Mouse (Mus musculus) stomach, postnatal 0 days (tissue): ENCODE data around the gene C1ql4. TPM values are rescaled to one million over a fixed set of nuclear protein-coding genes. Genes with fewer than 3 reads are reported as not detected.

ENCODE experiments used
- ATAC-seq: fragments of 200-750 bp; cut with Nextera tagmentation; 2 replicates; pipeline ENCODE4 v1.8.0; 2017; ENCODE audit not compliant: low FRiP score, low TSS enrichment
- DNase-seq: peaks from one replicate; pipeline ENCODE4 v3.0.0-alpha.2; 2016; ENCODE audit warnings: low spot score
- H3K27ac ChIP-seq: fragments of 300-500 bp; sonication (generic); replicated peaks from 2 replicates; pipeline ENCODE4 v1.5.1; 2014; ENCODE audit warnings: mild to moderate bottlenecking, control low read depth
- H3K27me3 ChIP-seq: fragments of 300-500 bp; sonication (generic); 2 replicates; pipeline ENCODE4 v1.6.1; 2014; ENCODE audit warnings: low read length; ENCODE audit not compliant: control insufficient read depth, insufficient read depth
- H3K36me3 ChIP-seq: fragments of 300-500 bp; sonication (generic); 2 replicates; pipeline ENCODE4 v1.6.1; 2014; ENCODE audit warnings: low read length, mixed read lengths; ENCODE audit not compliant: control insufficient read depth, insufficient read depth
- H3K4me1 ChIP-seq: fragments of 300-500 bp; sonication (generic); replicated peaks from 2 replicates; pipeline ENCODE4 v1.6.1; 2014; ENCODE audit warnings: antibody characterized with exemption; ENCODE audit not compliant: control insufficient read depth, insufficient read depth
- H3K4me2 ChIP-seq: fragments of 300-500 bp; sonication (generic); replicated peaks from 2 replicates; pipeline ENCODE4 v1.6.1; 2014; ENCODE audit warnings: low read depth, mild to moderate bottlenecking, control low read depth, moderate library complexity
- H3K4me3 ChIP-seq: fragments of 300-500 bp; sonication (generic); 2 replicates; pipeline ENCODE4 v1.5.1; 2014; ENCODE audit warnings: low read depth, low read length, control low read depth
- H3K9ac ChIP-seq: fragments of 300-500 bp; sonication (generic); 2 replicates; pipeline ENCODE4 v1.6.1; 2014; ENCODE audit warnings: mild to moderate bottlenecking, low read length, control low read depth, mixed read lengths
- H3K9me3 ChIP-seq: fragments of 300-500 bp; sonication (generic); 2 replicates; pipeline ENCODE4 v1.6.1; 2016; ENCODE audit warnings: low read length; ENCODE audit not compliant: control insufficient read depth
- CTCF ChIP-seq: IDR thresholded peaks from 2 replicates; pipeline ENCODE4 v1.5.1; 2016; ENCODE audit warnings: antibody characterized with exemption, low read depth, mild to moderate bottlenecking, moderate library complexity
- EP300 ChIP-seq: optimal IDR thresholded peaks from 2 replicates; pipeline ENCODE3; 2016; ENCODE audit warnings: antibody characterized with exemption
- WGBS: fragments of 180-500 bp; shearing (Covaris S2); extraction: QIAGEN DNeasy Blood & Tissue Kit; methylation state at CpG from one replicate; pipeline ENCODE4 v1.1.7; 2014; 5-methylcytosine and 5-hydroxymethylcytosine counted together
- polyA plus RNA-seq: library from polyadenylated mRNA; unstranded; fragments of >200 nt; fragmentation: Nextera tagmentation; extraction: Ambion mirVana; gene quantifications from 2 replicates; pipeline ENCODE4 v1.2.1, GENCODE M21; 2015

Gene C1ql4
- not detected in 2 replicates for polyA plus RNA-seq

GRCm38 (mm10) chr15:99087253-99088075 lies at the start of gene C1ql4:
C1ql4 (minus strand) TSS chr15:99087817.
- no peaks in the 10 kb centered on the region for H3K9me3 ChIP-seq
- 11% methylated on average over 60 of the region's 60 CpGs for WGBS
- ATAC-seq: no peak

DNA sequence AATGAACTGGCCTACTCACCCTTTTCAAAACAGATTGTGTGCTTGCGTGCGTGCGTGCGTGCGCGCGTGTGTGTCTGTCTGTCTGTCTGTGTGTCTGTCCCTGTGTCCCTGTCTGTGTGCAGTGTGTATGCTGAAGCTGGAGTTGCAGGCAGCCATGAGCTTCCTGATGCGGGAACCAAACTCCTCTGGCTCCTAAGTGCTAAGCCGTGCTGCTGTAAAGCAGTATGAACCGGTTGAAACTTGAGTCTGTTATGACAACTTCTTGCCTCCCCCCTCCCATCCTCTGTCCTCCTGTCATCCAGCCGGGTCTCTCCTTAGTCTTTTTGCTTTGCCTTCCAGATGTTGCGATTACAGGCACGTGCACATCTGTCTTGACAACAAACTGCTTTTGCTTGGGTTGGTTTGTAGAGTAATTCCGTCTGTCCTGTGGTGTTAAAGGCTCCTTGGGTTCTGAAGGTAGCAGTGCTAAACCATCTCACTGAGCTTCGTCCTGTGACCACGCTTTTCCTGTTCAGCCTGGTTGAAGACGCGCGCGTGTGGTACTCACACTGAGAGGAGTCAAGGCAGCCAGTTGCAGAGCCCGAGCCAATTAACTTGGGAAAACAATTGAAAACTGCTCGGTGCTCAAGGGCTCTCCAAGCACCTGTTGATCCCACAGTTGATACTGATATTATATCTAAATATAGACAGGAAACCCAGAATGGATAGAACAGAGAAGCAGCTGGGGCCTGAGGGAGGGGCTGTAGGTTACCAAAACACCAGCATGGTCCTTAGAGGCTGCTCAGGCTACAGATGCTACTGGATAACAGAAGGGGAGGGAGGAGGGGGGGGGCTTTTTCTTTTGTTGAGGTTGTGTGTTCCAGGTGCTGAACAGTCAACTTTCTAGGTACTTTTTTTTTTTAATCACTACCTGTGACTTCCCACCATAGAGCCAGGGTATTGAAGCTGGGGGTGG lies 42.6 kb upstream of the C1ql4 start:
- ATAC-seq (no peak), DNase-seq (no peak)
- no peaks in the 10 kb centered on the region for H3K36me3 ChIP-seq
- no peak overlapping the region for H3K4me3 ChIP-seq
- no peak overlapping the region for H3K9ac ChIP-seq
- WGBS: 55% methylated on average over 22 of the region's 22 CpGs
- no peak overlapping the region for H3K27ac ChIP-seq
- TF ChIP-seq EP300: no peak
- no peak for TF ChIP-seq CTCF
- H3K4me1 ChIP-seq: no peaks in the 10 kb centered on the region; the same call in 1 of the 2 replicates
- H3K27me3 ChIP-seq: no peaks in the 10 kb centered on the region
- H3K4me2 ChIP-seq: no peak overlapping the region
- no peaks in the 10 kb centered on the region for H3K9me3 ChIP-seq

More at GRCm38 (mm10) chr15:99087253-99088075, at the start of gene C1ql4:
- Histone ChIP-seq H3K27ac (no peak within 1 kb of the TSS), H3K36me3 (no peaks in the 10 kb centered on the region), H3K4me3 (peak within 1 kb of the TSS; percentile 27), H3K9ac (0 out of 2 replicates have a peak within 1 kb of the TSS, but pooled peaks have one; percentile 31), H3K27me3 (peaks cover 18% of the 10 kb centered on the region; the same call in 1 of the 2 replicates), H3K4me1 (no peaks in the 10 kb centered on the region), H3K4me2 (peak within 1 kb of the TSS; percentile 45)
- DNase-seq: peak; percentile 65
- no peak for TF ChIP-seq EP300
- peak; percentile 72 for TF ChIP-seq CTCF

DNA sequence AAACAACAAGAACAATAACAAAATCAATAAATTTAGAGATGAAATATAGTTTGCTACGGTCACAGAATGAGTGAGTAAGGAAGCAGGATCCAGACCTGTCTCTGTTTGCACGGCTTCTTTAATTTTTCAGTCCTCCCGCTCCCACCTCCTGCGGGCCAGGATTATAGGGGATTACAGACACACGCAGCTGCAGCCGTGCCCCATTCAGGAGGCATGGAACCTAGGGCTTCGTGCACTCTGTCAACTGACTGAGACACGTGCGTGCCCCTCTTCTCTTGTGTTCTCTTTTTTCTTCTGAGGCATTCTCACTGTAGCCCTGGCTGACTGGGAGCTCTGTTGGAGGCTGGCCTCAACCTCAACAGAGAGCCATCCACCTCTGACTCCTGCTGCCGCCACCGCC lies 41.8 kb upstream of the C1ql4 start:
- no peak overlapping the region for H3K4me3 ChIP-seq
- ATAC-seq: no peak
- 50% methylated on average over 11 of the region's 11 CpGs for WGBS
- H3K36me3 ChIP-seq: no peaks in the 10 kb centered on the region
- H3K9ac ChIP-seq: 0 out of 2 replicates have a peak overlapping the region, but pooled peaks have one; percentile 3
- no peaks in the 10 kb centered on the region for H3K27me3 ChIP-seq
- H3K4me2 ChIP-seq: no peak overlapping the region
- TF ChIP-seq EP300 (no peak), CTCF (no peak)
- H3K4me1 ChIP-seq: no peaks in the 10 kb centered on the region; the same call in 1 of the 2 replicates
- H3K27ac ChIP-seq: no peak overlapping the region
- DNase-seq: no peak
- no peaks in the 10 kb centered on the region for H3K9me3 ChIP-seq

- DNase-seq (no peak), ATAC-seq (no peak)
- Histone ChIP-seq H3K36me3 (no peaks in the 10 kb centered on the region), H3K4me2 (peak overlapping the region; percentile 83; the same call in 1 of the 2 replicates), H3K27ac (no peak overlapping the region), H3K4me1 (no peaks in the 10 kb centered on the region; the same call in 1 of the 2 replicates), H3K9ac (no peak overlapping the region), H3K27me3 (no peaks in the 10 kb centered on the region), H3K9me3 (no peaks in the 10 kb centered on the region), H3K4me3 (peak overlapping the region; percentile 83; the same call in 1 of the 2 replicates)
- whole genome bisulfite sequencing: 72% methylated on average over 6 of the region's 6 CpGs
- TF ChIP-seq CTCF (no peak), EP300 (no peak)
Measured at GRCm38 (mm10) chr15:99127851-99128522, 40.4 kb upstream of the C1ql4 start.

DNA sequence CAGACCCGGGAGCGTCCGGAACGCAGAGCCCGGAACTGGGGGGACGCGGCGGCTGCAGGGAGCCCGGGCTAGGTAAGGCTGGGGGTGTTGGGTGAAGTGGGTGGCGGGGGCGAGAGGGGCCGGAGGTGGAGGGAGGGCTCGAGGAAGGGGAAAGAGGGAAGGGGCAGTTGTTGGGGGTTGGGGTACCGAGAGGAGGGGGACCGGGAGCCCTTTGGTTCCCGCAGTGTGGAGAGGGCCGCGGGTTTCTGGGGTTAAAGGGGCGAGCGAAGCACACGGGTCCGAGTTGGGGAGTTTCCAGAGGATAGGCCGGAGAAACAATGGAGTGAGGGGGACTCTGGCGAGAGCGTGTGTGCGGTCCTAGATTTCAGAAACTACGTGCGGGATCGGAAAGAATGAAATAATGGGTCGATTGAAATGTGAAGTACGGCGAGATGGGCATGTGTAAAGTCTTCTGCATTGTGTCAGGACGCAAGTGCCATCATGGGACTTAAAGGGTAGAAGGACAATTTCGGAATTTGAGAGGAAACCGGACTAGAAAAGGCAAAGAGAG lies 39.3 kb upstream of the C1ql4 start:
- Histone ChIP-seq H3K36me3 (no peaks in the 10 kb centered on the region), H3K4me1 (no peaks in the 10 kb centered on the region; the same call in 1 of the 2 replicates), H3K9ac (peak overlapping the region; percentile 93), H3K9me3 (no peaks in the 10 kb centered on the region), H3K27ac (peak overlapping the region; percentile 94), H3K4me2 (peak overlapping the region; percentile 83), H3K27me3 (no peaks in the 10 kb centered on the region), H3K4me3 (peak overlapping the region; percentile 83)
- under 1% methylated on average over 30 of the region's 35 CpGs for WGBS
- TF ChIP-seq EP300 (no peak), CTCF (no peak)
- no peak for ATAC-seq
- DNase-seq: peak; percentile 36
